ENCODE assay signal across 24 mouse cellular contexts in the genomic region with DNA sequence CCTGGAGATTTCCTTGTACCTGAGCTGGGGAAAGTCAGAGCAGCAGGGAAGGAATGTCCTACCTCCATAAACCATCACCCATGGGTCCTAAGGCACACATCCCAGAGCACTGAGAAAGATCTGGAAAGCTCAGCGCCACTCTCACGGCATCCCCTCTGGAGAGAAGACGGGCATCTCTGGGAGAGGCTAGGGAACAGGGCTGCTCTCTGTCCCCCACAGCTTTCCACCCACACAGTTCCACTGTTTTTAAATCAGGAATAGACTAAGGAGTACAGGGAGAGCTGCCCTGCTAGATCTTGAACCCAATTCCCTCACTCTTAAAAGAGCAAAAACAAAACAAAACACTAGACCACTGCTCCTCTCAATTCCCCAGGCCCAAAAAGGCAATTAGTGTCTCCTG. TPM values are rescaled to one million over a fixed set of nuclear protein-coding genes. Genes with fewer than 3 reads are reported as not detected.
DNase-seq lines count a peak whose midpoint lies in the region; ATAC-seq lines count a peak whose summit lies in the region.
"Had no signal": no experiment of that assay in that cellular context is flagged by ENCODE, and none has a peak within 500 bp of the region (broad histone marks: within the 10 kb centered on the region; RNA-seq: fewer than 3 reads in every experiment).

No protein-coding gene starts in this region.

- ATAC-seq in forebrain, embryonic 13.5 days, result no peak
- ATAC-seq in forebrain, embryonic 16.5 days, result no peak
- ATAC-seq in midbrain, embryonic 11.5 days (ENCODE audit: low FRiP score), result no peak
- no peak for ATAC-seq in neural tube, embryonic 15.5 days (ENCODE audit: low FRiP score)
- ATAC-seq: Patski had no signal

- H3K36me3 ChIP-seq in forebrain, embryonic 13.5 days (ENCODE audit: poor library complexity, severe bottlenecking), result peaks cover 46% of the 10 kb centered on the region
- H3K36me3 ChIP-seq in forebrain, embryonic 16.5 days (ENCODE audit: control insufficient read depth, insufficient read depth), result peaks cover 8% of the 10 kb centered on the region
- peaks cover 25% of the 10 kb centered on the region for H3K36me3 ChIP-seq in midbrain, embryonic 10.5 days
- peaks cover 6% of the 10 kb centered on the region; the same call in 1 of the 2 replicates for H3K36me3 ChIP-seq in midbrain, embryonic 11.5 days (ENCODE audit: control insufficient read depth, insufficient read depth, low read length)
- peaks cover 13% of the 10 kb centered on the region for H3K36me3 ChIP-seq in embryonic facial prominence, embryonic 10.5 days (replicated peaks)
- peaks cover 52% of the 10 kb centered on the region for H3K36me3 ChIP-seq in neural tube, embryonic 15.5 days

- WGBS in forebrain, embryonic 13.5 days, result 83% methylated on average over 3 of the region's 3 CpGs
- 82% methylated on average over 3 of the region's 3 CpGs for whole genome bisulfite sequencing in forebrain, embryonic 16.5 days
- WGBS in midbrain, embryonic 10.5 days, result 81% methylated on average over 3 of the region's 3 CpGs
- 89% methylated on average over 3 of the region's 3 CpGs for WGBS in midbrain, embryonic 11.5 days
- WGBS in embryonic facial prominence, embryonic 10.5 days, result 82% methylated on average over 3 of the region's 3 CpGs
- 67% methylated on average over 3 of the region's 3 CpGs for WGBS in neural tube, embryonic 15.5 days

- no peak overlapping the region for H3K4me2 ChIP-seq in forebrain, embryonic 13.5 days
- no peak overlapping the region for H3K4me2 ChIP-seq in forebrain, embryonic 16.5 days (ENCODE audit: low read length)
- H3K4me2 ChIP-seq in midbrain, embryonic 11.5 days, result no peak overlapping the region
- no peak overlapping the region for H3K4me2 ChIP-seq in neural tube, embryonic 15.5 days
- H3K4me2 ChIP-seq: heart, embryonic 12.5 days; hindbrain, embryonic 15.5 days; kidney, embryonic 15.5 days; limb, embryonic 15.5 days; lung, embryonic 14.5 days; neural tube, embryonic 12.5 days had no signal

- H3K4me3 ChIP-seq in forebrain, embryonic 13.5 days, result no peak overlapping the region
- no peak overlapping the region for H3K4me3 ChIP-seq in forebrain, embryonic 16.5 days (replicated peaks; ENCODE audit: low read length)
- H3K4me3 ChIP-seq in midbrain, embryonic 10.5 days, result no peak overlapping the region
- no peak overlapping the region for H3K4me3 ChIP-seq in midbrain, embryonic 11.5 days (ENCODE audit: low read depth, low read length)
- H3K4me3 ChIP-seq in embryonic facial prominence, embryonic 10.5 days, result no peak overlapping the region
- H3K4me3 ChIP-seq in neural tube, embryonic 15.5 days (replicated peaks), result no peak overlapping the region
- H3K4me3 ChIP-seq: heart, embryonic 12.5 days; hindbrain, embryonic 15.5 days; kidney, embryonic 15.5 days; limb, embryonic 15.5 days; megakaryocyte, embryonic 14.5 days; neural tube, embryonic 12.5 days had no signal

- no peak overlapping the region for H3K9ac ChIP-seq in forebrain, embryonic 13.5 days
- no peak overlapping the region for H3K9ac ChIP-seq in forebrain, embryonic 16.5 days (replicated peaks; ENCODE audit: low read depth, low read length)
- no peak overlapping the region for H3K9ac ChIP-seq in midbrain, embryonic 11.5 days (ENCODE audit: low read length)
- H3K9ac ChIP-seq in neural tube, embryonic 15.5 days (replicated peaks), result no peak overlapping the region
- H3K9ac ChIP-seq: heart, embryonic 12.5 days; hindbrain, embryonic 15.5 days; kidney, embryonic 15.5 days; limb, embryonic 15.5 days; liver, embryonic 14.5 days; lung, embryonic 14.5 days; neural tube, embryonic 12.5 days had no signal

- no peaks in the 10 kb centered on the region for H3K9me3 ChIP-seq in forebrain, embryonic 13.5 days (replicated peaks)
- no peaks in the 10 kb centered on the region for H3K9me3 ChIP-seq in forebrain, embryonic 16.5 days (ENCODE audit: control insufficient read depth, low read length)
- peaks cover 5% of the 10 kb centered on the region for H3K9me3 ChIP-seq in midbrain, embryonic 10.5 days (replicated peaks)
- no peaks in the 10 kb centered on the region for H3K9me3 ChIP-seq in midbrain, embryonic 11.5 days (ENCODE audit: control insufficient read depth, low read length)
- H3K9me3 ChIP-seq in embryonic facial prominence, embryonic 10.5 days, result peaks cover 2% of the 10 kb centered on the region; the same call in 1 of the 2 replicates
- no peaks in the 10 kb centered on the region for H3K9me3 ChIP-seq in neural tube, embryonic 15.5 days (replicated peaks)
- H3K9me3 ChIP-seq: hindbrain, embryonic 15.5 days; kidney, embryonic 15.5 days; limb, embryonic 15.5 days; neural tube, embryonic 12.5 days had no signal

- H3K27me3 ChIP-seq in forebrain, embryonic 13.5 days, result no peaks in the 10 kb centered on the region
- no peaks in the 10 kb centered on the region for H3K27me3 ChIP-seq in forebrain, embryonic 16.5 days (replicated peaks; ENCODE audit: control insufficient read depth, insufficient read depth, low read length)
- H3K27me3 ChIP-seq in midbrain, embryonic 10.5 days (ENCODE audit: low read depth, poor library complexity, severe bottlenecking), result no peaks in the 10 kb centered on the region
- no peaks in the 10 kb centered on the region for H3K27me3 ChIP-seq in midbrain, embryonic 11.5 days (ENCODE audit: control insufficient read depth, insufficient read depth, low read length)
- H3K27me3 ChIP-seq in embryonic facial prominence, embryonic 10.5 days (replicated peaks; ENCODE audit: low read depth, poor library complexity, severe bottlenecking), result 0 out of 2 replicates have a peak, but pooled peaks cover 2% of the 10 kb centered on the region
- no peaks in the 10 kb centered on the region for H3K27me3 ChIP-seq in neural tube, embryonic 15.5 days (replicated peaks)
- H3K27me3 ChIP-seq: hindbrain, embryonic 15.5 days; kidney, embryonic 15.5 days; limb, embryonic 15.5 days; neural tube, embryonic 12.5 days; Patski had no signal

- 0 out of 2 replicates have a peak overlapping the region, but pooled peaks have one; percentile 25 for H3K27ac ChIP-seq in forebrain, embryonic 13.5 days
- H3K27ac ChIP-seq in forebrain, embryonic 16.5 days (ENCODE audit: low read length), result no peak overlapping the region
- H3K27ac ChIP-seq in midbrain, embryonic 10.5 days (replicated peaks), result peak overlapping the region; percentile 49
- H3K27ac ChIP-seq in midbrain, embryonic 11.5 days (ENCODE audit: low read depth, low read length), result no peak overlapping the region
- 0 out of 2 replicates have a peak overlapping the region, but pooled peaks have one; percentile 14 for H3K27ac ChIP-seq in embryonic facial prominence, embryonic 10.5 days (replicated peaks)
- H3K27ac ChIP-seq in neural tube, embryonic 15.5 days (replicated peaks), result 0 out of 2 replicates have a peak overlapping the region, but pooled peaks have one; percentile 45
- H3K27ac ChIP-seq: hindbrain, embryonic 15.5 days; kidney, embryonic 15.5 days; limb, embryonic 15.5 days; liver, embryonic 14.5 days; neural tube, embryonic 12.5 days had no signal

- DNase-seq in midbrain, embryonic 10.5 days (ENCODE audit: low spot score), result no peak
- no peak for DNase-seq in midbrain, embryonic 11.5 days (ENCODE audit: low spot score, missing footprints)
- no peak for DNase-seq in embryonic facial prominence, embryonic 10.5 days (ENCODE audit: low spot score)
- DNase-seq in adrenal gland, adult (ENCODE audit: inconsistent age in 2 of 2, low spot score in 1 of 2), result no peak
- DNase-seq: adrenal gland, adult 2 months; cerebellum, adult 8-10 months; gastrocnemius, postnatal 10 days; heart, adult 18-20 months; heart, postnatal 10 days; kidney, postnatal 36 days; left cerebral cortex, postnatal 4 days; lung, embryonic 14.5 days; lung, postnatal 36 days had no signal

- peaks cover 6% of the 10 kb centered on the region for H3K4me1 ChIP-seq in forebrain, embryonic 13.5 days
- H3K4me1 ChIP-seq in forebrain, embryonic 16.5 days (replicated peaks; ENCODE audit: control insufficient read depth, insufficient read depth, low read length), result peaks cover under 1% of the 10 kb centered on the region; the same call in 1 of the 2 replicates
- peaks cover 18% of the 10 kb centered on the region for H3K4me1 ChIP-seq in midbrain, embryonic 10.5 days
- H3K4me1 ChIP-seq in midbrain, embryonic 11.5 days (ENCODE audit: control insufficient read depth, insufficient read depth, low read length), result 0 out of 2 replicates have a peak, but pooled peaks cover 2% of the 10 kb centered on the region
- H3K4me1 ChIP-seq in embryonic facial prominence, embryonic 10.5 days, result peaks cover 29% of the 10 kb centered on the region; the same call in 1 of the 2 replicates
- peaks cover 15% of the 10 kb centered on the region for H3K4me1 ChIP-seq in neural tube, embryonic 15.5 days
- H3K4me1 ChIP-seq: heart, embryonic 12.5 days; kidney, embryonic 15.5 days; limb, embryonic 15.5 days; neural tube, embryonic 12.5 days had no signal

RNA-seq across cellular contexts. Expression of a gene that starts 57.5 kb away (rescaled TPM):
- polyA plus RNA-seq in forebrain, embryonic 13.5 days (2015; fragmentation: Nextera tagmentation; extraction: Ambion mirVana), result 35.2 and 37.1 TPM in 2 replicates
- polyA plus RNA-seq in forebrain, embryonic 16.5 days (2015; fragmentation: Nextera tagmentation; extraction: Ambion mirVana), result 53.9 and 60.4 TPM in 2 replicates
- polyA plus RNA-seq in midbrain, embryonic 10.5 days (2016; fragmentation: Nextera tagmentation; extraction: Ambion mirVana), result 15.5 and 23.0 TPM in 2 replicates
- polyA plus RNA-seq in midbrain, embryonic 11.5 days (2014; fragmentation: Nextera tagmentation; extraction: Ambion mirVana), result 14.6 and 16.8 TPM in 2 replicates
- 9.3 and 9.4 TPM in 2 replicates for polyA plus RNA-seq in embryonic facial prominence, embryonic 10.5 days (2016; fragmentation: Nextera tagmentation; extraction: Ambion mirVana)
- 81.2 and 143 TPM in 2 replicates for polyA plus RNA-seq in neural tube, embryonic 15.5 days (2015; fragmentation: Nextera tagmentation; extraction: Ambion mirVana)

Comparison
In these comparisons a context has a peak if more than half of its experiments do, and no peak if none do; other contexts are left out.
1. H3K27ac ChIP-seq: peak in forebrain, embryonic 13.5 days (single experiment), midbrain, embryonic 10.5 days (single experiment), embryonic facial prominence, embryonic 10.5 days (single experiment) and neural tube, embryonic 15.5 days (single experiment); none in forebrain, embryonic 16.5 days (single experiment) and midbrain, embryonic 11.5 days (single experiment).